In genomic region chr12:105685001-105685691, GRCm38 (mm10) we compare ENCODE assay signal across 8 mouse cellular contexts. TPM values are rescaled to one million over a fixed set of nuclear protein-coding genes. Genes with fewer than 3 reads are reported as not detected.
DNase-seq lines count a peak whose midpoint lies in the region; ATAC-seq lines count a peak whose summit lies in the region.

Gene Atg2b, minus strand, starts transcription at chr12:105685211.

- DNase-seq in adrenal gland, adult (ENCODE audit: inconsistent age in 2 of 2, low spot score in 1 of 2), result peak; percentile 96 to 98
- peak; percentile 99 for DNase-seq in embryo, embryonic 10.5 days (ENCODE audit: low spot score)
- DNase-seq in gastrocnemius, postnatal 14 days, result peak; percentile 97
- DNase-seq in left cerebral cortex, postnatal 10 days (ENCODE audit: extremely low spot score in 1 of 2, low spot score in 2 of 2), result peak; percentile 97 to 98
- peak; percentile 96 for DNase-seq in right cerebral cortex, postnatal 25 days
- peak; percentile 90 to 97 for DNase-seq in urinary bladder, postnatal 4 days (ENCODE audit: low spot score in 2 of 2)

- peak; percentile 79 for ATAC-seq in inflammation-experienced regulatory T-cells, adult 6 months
- peak; percentile 79 for ATAC-seq in megakaryocyte-erythroid progenitor cell, adult 5-6 weeks (replicated peaks; ENCODE audit: low FRiP score, low TSS enrichment, poor library complexity, severe bottlenecking)

- intact Hi-C loops in gastrocnemius, postnatal 14 days (cut with DNase I; ENCODE audit: low total_unique reads), result loop anchor here (10.0 kb wide), 1 partner anchor 90 kb away; no protein-coding TSS in a partner anchor
- intact Hi-C loops in left cerebral cortex, postnatal 10 days (cut with DNase I), result no loop called here

RNA-seq across cellular contexts. Expression of gene Atg2b, which starts in this region (rescaled TPM):
- total RNA-seq in gastrocnemius, postnatal 14 days (2021), result 10 to 100 TPM; 14.0 to 14.6 TPM
- polyA plus RNA-seq in inflammation-experienced regulatory T-cells, adult 6 months (2017; shearing (Covaris generic)), result 10 to 100 TPM in 2 of 3 experiments, 1 to 10 TPM in 1; 5.4 to 17.8 (median 13.3) TPM
- 10 to 100 TPM; 43.9 to 45.3 TPM for total RNA-seq in left cerebral cortex, postnatal 10 days (2021)
- total RNA-seq in megakaryocyte-erythroid progenitor cell, adult 5-6 weeks (2014; fragmentation: Nextera tagmentation), result 77.7 and 89.6 TPM in 2 replicates
- 37.7 and 41.3 TPM in 2 replicates for total RNA-seq in megakaryocyte-erythroid progenitor cell, adult 5-6 weeks (2017)

Comparison
In these comparisons a context has a peak if more than half of its experiments do, and no peak if none do; other contexts are left out.
1. Peak in every context shown above with its lines: DNase-seq and ATAC-seq.